Mouse (Mus musculus): Measurements from ENCODE around the gene Hmgb1. TPM values are rescaled to one million over a fixed set of nuclear protein-coding genes. Genes with fewer than 3 reads are reported as not detected.

Hmgb1 gene
- total RNA-seq, 2 experiments from 2014 or later, result 128 to 136 TPM

DNA sequence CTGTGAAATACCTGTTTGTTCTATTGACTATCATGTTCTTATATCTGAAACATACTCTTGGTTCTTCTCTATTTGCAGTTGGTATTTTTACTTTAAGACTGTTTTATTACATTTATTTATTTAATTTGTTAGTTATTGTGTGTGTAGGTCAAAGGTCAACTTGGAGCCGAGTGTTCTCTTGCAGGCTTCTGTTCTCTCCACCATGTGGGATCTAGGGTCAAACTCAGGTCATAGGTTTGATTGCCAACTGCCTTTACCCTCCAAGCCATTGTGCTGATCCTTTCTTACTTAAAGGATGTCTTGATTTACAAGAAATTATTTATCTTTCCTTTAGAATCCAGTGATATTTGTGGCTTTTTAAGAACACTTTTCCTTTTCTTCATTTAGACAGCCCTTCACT is 12.3 kb upstream of the Hmgb1 start:
- DNase-seq (ENCODE audit: low spot score in 2 of 2), result no peak

DNA sequence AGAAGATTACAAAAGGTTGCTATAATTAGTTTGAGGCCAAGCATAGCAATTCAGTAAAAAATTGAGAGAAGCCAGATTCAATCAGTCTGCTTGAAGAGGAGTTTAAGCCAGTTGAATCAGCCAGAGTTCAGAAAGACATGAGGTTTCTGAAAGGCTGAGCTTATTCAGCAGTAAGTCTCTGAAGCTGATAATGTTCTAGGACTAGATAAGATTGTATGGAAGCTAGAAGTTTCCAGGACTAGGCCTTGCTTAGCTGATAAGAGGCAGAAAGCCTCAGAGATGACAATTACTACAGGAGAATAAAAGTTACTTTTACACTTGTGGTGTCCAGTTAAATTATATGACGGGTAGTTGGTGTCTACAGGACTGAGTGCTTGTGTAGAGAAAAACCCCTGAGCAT is 5.9 kb upstream of the Hmgb1 start:
- DNase-seq (ENCODE audit: low spot score in 2 of 2), result no peak

- DNase-seq (ENCODE audit: low spot score in 2 of 2), result no peak
These were observed 1.5 kb upstream of the Hmgb1 start for GRCm38 (mm10) chr5:149185806-149186205.

DNA sequence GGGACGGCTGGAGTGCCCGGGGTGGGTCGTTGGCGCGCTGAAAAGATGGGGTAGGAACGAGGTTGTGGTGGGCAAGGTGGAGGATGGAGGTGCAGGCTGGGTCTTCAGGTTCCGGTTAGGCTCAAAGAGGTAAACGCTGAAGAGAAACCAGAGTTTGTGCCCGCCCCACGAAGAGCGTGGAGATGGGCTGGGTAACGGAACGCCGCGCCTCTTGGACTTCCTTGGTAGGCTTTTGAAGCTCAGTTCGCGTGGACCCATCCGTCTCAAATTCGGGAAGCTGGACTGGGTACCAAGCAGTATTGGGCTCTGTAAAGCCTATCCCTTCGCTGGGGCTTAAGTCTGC is 526 bp upstream of the Hmgb1 start:
- DNase-seq (ENCODE audit: low spot score in 2 of 2), result peak; percentile 27 to 52

- no peak for DNase-seq (ENCODE audit: low spot score in 2 of 2)
These were observed 577 bp downstream of the Hmgb1 start for GRCm38 (mm10) chr5:149183721-149184103.

- no peak for DNase-seq (ENCODE audit: low spot score in 2 of 2)
These were observed 1.2 kb downstream of the Hmgb1 start for GRCm38 (mm10) chr5:149183122-149183521.

DNA sequence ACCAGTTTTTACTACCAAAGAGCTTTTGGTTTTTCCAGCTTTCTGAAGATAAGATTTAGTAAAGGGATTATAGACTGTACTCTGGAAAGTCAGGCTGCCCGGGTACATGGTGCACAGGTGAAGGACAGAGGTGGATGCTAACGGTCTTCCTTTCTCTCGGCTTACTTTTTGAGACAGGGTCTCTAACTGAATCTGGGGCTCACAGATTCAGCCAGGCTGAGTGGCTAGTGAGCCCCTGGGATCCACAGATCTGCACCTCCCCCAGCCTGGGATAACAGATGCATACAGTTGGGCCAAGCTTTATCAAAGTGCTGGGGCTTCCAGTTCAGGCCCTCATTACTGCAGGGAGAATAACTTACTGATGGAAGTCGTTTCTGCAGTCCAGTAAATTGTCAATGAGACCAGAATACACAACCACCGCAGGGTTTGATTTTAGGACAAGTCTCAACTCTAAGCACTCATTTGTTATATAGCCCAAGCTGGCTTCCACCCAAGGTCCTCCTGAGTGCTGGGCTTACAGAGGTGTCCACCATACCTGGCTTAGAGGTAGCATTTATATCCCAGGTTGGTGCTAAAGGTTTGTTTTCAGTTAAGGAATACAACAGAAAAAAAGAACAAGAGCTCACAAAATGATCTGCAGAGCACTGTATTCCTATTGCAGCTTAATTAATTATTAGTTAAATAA is 2.0 kb downstream of the Hmgb1 start:
- no peak for DNase-seq (ENCODE audit: low spot score in 2 of 2)

GRCm38 (mm10) chr5:149179826-149180225 is 4.5 kb downstream of the Hmgb1 start:
- no peak for DNase-seq (ENCODE audit: low spot score in 2 of 2)

DNA sequence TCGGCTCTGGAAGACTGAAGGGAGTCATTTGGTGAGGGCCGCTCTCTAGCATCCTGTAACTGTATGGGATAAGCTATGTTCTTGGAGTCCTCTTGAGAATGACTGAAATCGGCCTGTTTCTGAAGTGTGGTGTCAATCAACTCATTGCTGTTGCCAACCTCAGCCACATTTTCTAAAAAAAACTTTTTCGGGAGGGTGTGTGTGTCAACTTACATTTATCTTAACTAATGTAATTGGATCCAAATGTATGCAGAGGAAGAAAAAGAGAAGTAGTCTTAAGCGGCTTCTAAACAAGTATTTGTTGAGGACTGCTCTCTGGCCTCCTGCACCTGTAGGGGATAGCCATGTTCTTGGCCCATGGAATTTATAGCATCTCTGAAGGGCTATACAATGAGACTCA is 6.2 kb downstream of the Hmgb1 start:
- DNase-seq (ENCODE audit: low spot score in 2 of 2), result no peak

DNA sequence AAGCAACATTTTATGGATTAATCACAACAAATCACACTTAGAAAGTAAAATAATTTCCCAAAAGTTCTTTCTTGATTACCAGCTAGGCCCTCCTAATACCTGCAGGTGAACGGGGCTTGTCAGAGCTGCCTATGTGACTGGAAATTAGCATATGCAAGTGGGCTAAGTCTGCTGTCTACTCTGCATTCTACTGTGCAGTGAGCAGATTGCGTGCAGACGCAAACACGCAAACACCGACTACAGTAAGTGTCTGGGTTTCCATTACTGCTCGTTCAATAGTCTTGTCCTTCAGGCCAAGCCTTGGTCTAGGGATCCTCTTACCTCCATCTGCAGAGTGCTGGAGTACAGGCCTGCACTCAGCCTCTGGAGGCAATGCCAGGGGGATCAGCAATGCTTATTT is 8.6 kb downstream of the Hmgb1 start:
- no peak for DNase-seq (ENCODE audit: low spot score in 2 of 2)

DNA sequence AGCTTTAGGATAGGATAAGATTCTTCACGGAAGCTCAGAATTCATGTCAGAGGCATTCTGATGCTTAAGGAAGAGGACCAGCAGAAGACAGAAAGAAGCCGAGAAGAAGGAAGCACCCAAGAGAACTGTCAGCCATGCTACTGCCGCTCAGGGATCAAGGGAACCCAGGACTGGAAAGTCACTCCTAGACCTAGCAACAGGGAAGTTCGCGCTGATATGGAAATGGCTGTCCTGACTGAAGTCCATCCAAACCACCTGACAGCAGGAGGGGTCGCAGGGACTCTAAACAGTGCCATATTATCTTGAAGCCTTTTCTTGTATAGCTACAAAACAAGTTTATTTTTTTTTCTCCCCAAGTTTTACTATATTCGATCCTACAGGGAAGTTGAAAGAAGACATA is 9.8 kb downstream of the Hmgb1 start:
- DNase-seq (ENCODE audit: low spot score in 2 of 2), result no peak

GRCm38 (mm10) chr5:149172246-149172645 is 12.0 kb downstream of the Hmgb1 start:
- no peak for DNase-seq (ENCODE audit: low spot score in 2 of 2)

DNA sequence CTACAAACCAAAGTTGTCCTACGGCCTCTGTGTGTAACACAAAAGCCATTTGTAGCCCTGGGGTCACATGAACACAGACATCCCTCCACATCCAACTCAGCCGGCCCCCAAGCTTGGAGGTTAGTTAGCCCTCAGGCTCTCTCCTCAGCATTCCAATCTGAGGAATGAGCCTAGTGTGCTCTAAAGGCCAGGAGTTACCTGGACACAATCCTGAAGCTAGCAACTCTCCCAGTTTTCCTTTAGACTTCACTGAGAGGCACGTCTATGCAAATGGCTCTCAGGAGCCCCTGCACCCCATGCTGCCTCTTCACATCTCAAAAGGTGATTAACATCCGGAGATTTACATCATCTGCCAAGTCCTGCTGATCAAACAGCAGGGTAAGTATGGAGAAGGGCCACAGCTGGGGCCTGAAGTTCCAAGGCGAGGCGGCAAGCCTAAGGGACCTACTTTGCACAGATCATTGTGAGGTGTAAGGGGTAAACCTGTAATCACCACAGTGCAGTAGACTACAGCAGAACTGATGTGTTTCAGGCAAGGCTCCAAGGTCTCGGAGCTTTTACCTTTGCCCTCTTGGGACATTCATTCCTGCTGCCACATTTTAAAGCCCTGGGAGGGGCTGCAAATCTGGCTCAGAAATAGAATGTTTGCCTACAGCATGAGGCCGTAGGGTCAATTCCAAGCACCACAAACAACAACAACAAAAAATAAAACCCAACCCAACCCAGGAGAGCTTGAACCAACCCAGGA is 13.3 kb downstream of the Hmgb1 start:
- DNase-seq (ENCODE audit: low spot score in 2 of 2), result no peak

DNA sequence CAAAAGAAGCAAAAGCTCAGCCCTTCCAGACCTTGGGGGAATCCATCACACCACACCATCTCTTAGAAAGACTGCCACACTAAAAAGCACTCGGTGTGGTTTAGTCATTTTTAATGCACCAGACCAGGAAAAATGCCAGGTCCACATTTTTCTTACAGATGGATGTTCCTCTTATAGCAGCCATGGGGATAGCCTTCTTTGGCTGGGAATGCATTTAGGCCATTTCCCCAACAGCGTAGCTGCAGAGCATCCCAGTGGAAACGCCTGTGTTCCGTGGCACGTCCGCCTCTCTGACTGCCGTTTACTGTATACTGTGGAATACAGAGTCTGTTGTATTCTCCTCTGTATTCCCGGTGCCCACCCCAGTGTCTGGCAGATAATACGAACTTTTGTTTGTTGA is 15.5 kb downstream of the Hmgb1 start:
- peak; percentile 40 for DNase-seq (ENCODE audit: low spot score in 2 of 2)

GRCm38 (mm10) chr5:149168051-149168450 is 16.2 kb downstream of the Hmgb1 start:
- DNase-seq (ENCODE audit: low spot score in 2 of 2), result no peak

DNA sequence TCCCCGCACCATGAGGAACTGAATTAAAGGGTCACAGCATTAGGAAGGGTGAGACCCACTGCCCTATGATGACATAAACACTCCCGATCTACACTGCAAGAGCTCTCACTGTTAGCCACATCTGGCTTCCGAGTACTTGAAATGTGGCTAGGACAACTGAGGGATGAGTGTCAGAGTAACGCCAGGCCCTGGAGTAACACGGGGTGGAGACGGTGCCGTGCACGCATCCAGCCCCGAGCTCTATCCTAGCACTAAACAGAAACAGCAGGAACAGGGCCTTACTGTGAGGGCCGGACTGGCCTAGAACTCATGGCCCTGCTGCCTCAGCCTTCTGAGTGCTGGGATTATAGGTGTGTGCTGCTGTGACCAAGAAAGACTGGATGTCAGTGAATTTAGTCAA is 18.3 kb downstream of the Hmgb1 start:
- no peak for DNase-seq (ENCODE audit: low spot score in 2 of 2)

DNA sequence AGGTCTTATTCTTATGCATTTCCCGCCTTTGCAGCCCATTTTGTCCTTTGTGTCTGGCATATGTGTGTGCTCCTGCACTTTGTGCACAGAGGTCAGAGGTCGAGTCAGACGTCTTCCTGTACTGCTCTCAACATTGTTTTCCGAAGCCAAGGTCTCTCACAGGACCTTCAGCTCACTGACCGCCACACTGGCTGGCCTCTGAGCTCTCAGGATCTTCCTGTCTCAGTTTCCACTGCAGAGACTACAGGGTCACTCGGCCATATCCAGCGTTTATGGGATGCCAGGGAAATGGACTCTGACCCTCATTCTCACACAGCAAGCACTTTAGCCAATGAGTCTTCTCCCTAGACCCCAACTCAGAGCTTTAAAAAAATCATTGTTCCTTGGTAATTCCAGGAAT is 19.4 kb downstream of the Hmgb1 start:
- DNase-seq (ENCODE audit: low spot score in 2 of 2), result no peak

GRCm38 (mm10) chr5:149162890-149163289 is 21.4 kb downstream of the Hmgb1 start:
- no peak for DNase-seq (ENCODE audit: low spot score in 2 of 2)

- no peak for DNase-seq (ENCODE audit: low spot score in 2 of 2)
These were observed 23.8 kb downstream of the Hmgb1 start for GRCm38 (mm10) chr5:149160469-149160868.

GRCm38 (mm10) chr5:149159021-149159420 is 25.3 kb downstream of the Hmgb1 start:
- no peak for DNase-seq (ENCODE audit: low spot score in 2 of 2)

GRCm38 (mm10) chr5:149156886-149157563 is 27.3 kb downstream of the Hmgb1 start:
- DNase-seq (ENCODE audit: low spot score in 2 of 2), result no peak

GRCm38 (mm10) chr5:149152774-149153155 is 31.5 kb downstream of the Hmgb1 start:
- no peak for DNase-seq (ENCODE audit: low spot score in 2 of 2)

Data from left cerebral cortex, adult 18-20 months (tissue).